Mouse (Mus musculus) hindbrain, embryonic 14.5 days (tissue): ENCODE measurements around the gene Abca7. TPM values are rescaled to one million over a fixed set of nuclear protein-coding genes. Genes with fewer than 3 reads are reported as not detected.

Experiments used
- ATAC-seq: fragments of 200-750 bp; cut with Nextera tagmentation; 2 replicates; pipeline ENCODE4 v1.8.0; 2017; ENCODE audit warnings: moderate number of reproducible peaks, mild to moderate bottlenecking, moderate TSS enrichment, moderate library complexity; ENCODE audit not compliant: low FRiP score
- DNase-seq: peaks from one replicate; pipeline ENCODE4 v3.0.0-alpha.2; 2015; ENCODE audit warnings: low spot score
- H3K27ac ChIP-seq: fragments of 300-500 bp; sonication (generic); 2 replicates; pipeline ENCODE4 v1.5.1; 2014; ENCODE audit warnings: mild to moderate bottlenecking, moderate library complexity
- H3K27me3 ChIP-seq: fragments of 300-500 bp; sonication (generic); 2 replicates; pipeline ENCODE4 v1.6.1; 2014; ENCODE audit warnings: mild to moderate bottlenecking, low read length, mixed read lengths; ENCODE audit not compliant: control insufficient read depth, insufficient read depth
- H3K36me3 ChIP-seq: fragments of 300-500 bp; sonication (generic); replicated peaks from 2 replicates; pipeline ENCODE4 v1.6.1; 2014; ENCODE audit not compliant: control insufficient read depth, insufficient read depth
- H3K4me1 ChIP-seq: fragments of 300-500 bp; sonication (generic); replicated peaks from 2 replicates; pipeline ENCODE4 v1.6.1; 2014; ENCODE audit warnings: antibody characterized with exemption, low read length, mixed read lengths; ENCODE audit not compliant: control insufficient read depth, insufficient read depth
- H3K4me2 ChIP-seq: fragments of 300-500 bp; sonication (generic); replicated peaks from 2 replicates; pipeline ENCODE4 v1.6.1; 2014; ENCODE audit warnings: mild to moderate bottlenecking, moderate library complexity
- H3K4me3 ChIP-seq: fragments of 300-500 bp; sonication (generic); replicated peaks from 2 replicates; pipeline ENCODE4 v1.5.1; 2014; ENCODE audit warnings: mild to moderate bottlenecking, low read length
- H3K9ac ChIP-seq: fragments of 300-500 bp; sonication (generic); 2 replicates; pipeline ENCODE4 v1.6.1; 2014
- H3K9me3 ChIP-seq: fragments of 300-500 bp; sonication (generic); 2 replicates; pipeline ENCODE4 v1.6.1; 2016; ENCODE audit warnings: low read length; ENCODE audit not compliant: control insufficient read depth
- WGBS: fragments of 180-500 bp; shearing (Covaris S2); extraction: QIAGEN DNeasy Blood & Tissue Kit; methylation state at CpG from one replicate; pipeline ENCODE4 v1.1.7; 2014; 5-methylcytosine and 5-hydroxymethylcytosine counted together
- polyA plus RNA-seq: library from polyadenylated mRNA; unstranded; fragments of >200 nt; fragmentation: Nextera tagmentation; extraction: Ambion mirVana; gene quantifications from 2 replicates; pipeline ENCODE4 v1.2.1, GENCODE M21; 2014

Gene Abca7
- polyA plus RNA-seq, 1 experiment from 2014 or later = 4.1 TPM

DNA sequence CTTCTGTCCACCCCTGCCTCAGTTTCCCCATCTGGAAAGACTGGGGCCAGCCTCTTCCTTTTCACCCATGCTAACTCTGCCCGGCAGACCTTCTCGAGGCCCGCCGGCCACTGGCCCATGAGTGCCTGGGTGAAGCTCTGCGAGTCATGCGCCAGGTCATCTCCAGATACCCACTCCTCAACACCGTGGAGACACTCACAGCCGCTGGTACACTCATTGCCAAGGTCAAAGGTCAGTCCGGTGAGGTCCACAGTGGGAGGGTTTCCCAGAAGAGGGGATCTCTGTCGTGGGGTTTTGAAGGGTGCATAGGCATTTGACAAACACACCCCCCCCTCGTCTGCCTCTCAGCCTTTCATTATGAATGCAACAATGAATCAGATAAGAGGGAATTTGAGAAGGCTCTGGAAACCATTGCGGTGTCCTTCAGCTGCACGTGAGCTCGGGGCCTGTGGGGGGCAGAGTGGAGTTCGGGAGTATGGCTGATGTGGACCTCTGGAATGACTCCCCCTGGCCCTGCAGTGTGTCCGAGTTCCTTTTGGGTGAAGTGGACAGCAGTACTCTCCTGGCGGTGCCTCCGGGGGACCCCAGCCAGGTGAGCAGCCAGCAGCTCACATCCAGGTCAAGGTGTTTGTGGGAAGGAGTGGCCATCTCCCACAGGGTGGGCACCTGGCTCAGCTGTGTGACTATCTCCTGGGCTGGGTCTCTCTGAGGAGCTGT, 24.5 kb downstream of the Abca7 start:
- WGBS = 86% methylated on average over 18 of the region's 18 CpGs
- peaks cover 27% of the 10 kb centered on the region for H3K27me3 ChIP-seq
- H3K9me3 ChIP-seq = no peaks in the 10 kb centered on the region
- H3K4me3 ChIP-seq = no peak overlapping the region
- H3K36me3 ChIP-seq = no peaks in the 10 kb centered on the region
- no peak for ATAC-seq
- H3K4me2 ChIP-seq = no peak overlapping the region
- H3K27ac ChIP-seq = no peak overlapping the region
- H3K9ac ChIP-seq = no peak overlapping the region
- DNase-seq = no peak
- H3K4me1 ChIP-seq = no peaks in the 10 kb centered on the region

DNA sequence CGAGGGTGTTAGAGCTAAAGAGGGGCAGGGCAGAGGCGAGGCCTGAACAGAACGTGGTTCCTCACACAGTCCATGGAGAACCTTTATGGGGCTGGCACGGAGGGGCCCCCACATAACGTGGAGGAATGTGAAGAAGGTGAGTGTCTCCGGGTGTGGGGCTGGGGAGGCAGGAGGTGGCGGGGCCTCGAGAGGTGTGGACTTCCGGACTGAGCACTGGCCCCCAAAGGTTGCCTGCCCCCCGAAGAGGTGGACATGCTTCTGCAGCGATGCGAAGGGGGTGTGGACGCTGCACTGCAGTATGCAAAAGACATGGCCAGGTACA, 25.0 kb downstream of the Abca7 start:
- Histone ChIP-seq H3K4me2 (no peak overlapping the region), H3K4me1 (no peaks in the 10 kb centered on the region), H3K27me3 (peaks cover 23% of the 10 kb centered on the region), H3K9ac (no peak overlapping the region), H3K27ac (no peak overlapping the region), H3K36me3 (no peaks in the 10 kb centered on the region), H3K9me3 (no peaks in the 10 kb centered on the region), H3K4me3 (no peak overlapping the region)
- 92% methylated on average over 13 of the region's 13 CpGs for WGBS
- DNase-seq (no peak), ATAC-seq (no peak)

DNA sequence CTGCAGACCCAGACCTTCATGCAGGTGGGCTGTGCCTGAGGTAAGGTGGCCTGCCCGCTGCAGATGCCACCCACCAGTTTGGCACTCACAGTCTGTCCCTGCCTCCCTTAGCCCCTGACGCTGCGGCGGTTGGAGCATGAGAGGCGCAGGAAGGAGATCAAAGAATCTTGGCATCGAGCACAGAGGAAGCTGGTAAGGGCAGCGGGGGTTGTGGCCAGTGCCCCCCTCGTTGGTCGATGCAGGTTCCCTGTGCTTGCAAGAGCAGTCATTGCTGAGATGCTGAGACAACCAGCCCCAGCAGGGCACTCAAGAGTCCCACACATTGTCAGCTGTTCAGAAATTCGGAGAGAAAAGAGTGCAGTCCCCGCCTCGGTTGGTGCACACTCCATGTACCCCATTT, 25.9 kb downstream of the Abca7 start:
- no peak for ATAC-seq
- Histone ChIP-seq H3K9ac (no peak overlapping the region), H3K27me3 (peaks cover 22% of the 10 kb centered on the region), H3K4me1 (no peaks in the 10 kb centered on the region), H3K27ac (no peak overlapping the region), H3K4me3 (no peak overlapping the region), H3K9me3 (no peaks in the 10 kb centered on the region), H3K4me2 (no peak overlapping the region), H3K36me3 (no peaks in the 10 kb centered on the region)
- WGBS = 95% methylated on average over 12 of the region's 12 CpGs
- DNase-seq = no peak

DNA sequence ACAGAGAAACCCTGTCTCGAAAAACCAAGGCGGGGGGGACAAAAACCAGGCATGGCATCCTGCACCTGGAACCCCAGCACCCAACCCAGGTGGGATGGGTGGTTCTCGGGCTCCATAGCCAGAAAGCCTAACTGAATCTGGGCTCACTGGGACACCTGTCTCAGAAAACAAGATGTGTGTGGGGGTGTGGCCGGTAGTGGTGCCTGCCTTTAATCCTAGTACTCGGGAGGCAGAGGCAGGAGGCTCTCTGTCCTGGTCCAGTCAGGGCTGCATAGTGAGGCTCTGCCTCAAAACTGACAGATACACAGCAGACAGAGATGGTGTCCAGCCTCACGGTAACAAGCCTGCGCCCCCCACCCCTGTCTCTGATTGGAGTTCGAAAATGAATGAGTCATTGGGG, 26.5 kb downstream of the Abca7 start:
- Histone ChIP-seq H3K9ac (no peak overlapping the region), H3K4me1 (no peaks in the 10 kb centered on the region), H3K27ac (no peak overlapping the region), H3K4me2 (no peak overlapping the region), H3K9me3 (no peaks in the 10 kb centered on the region), H3K36me3 (no peaks in the 10 kb centered on the region), H3K27me3 (peaks cover 22% of the 10 kb centered on the region), H3K4me3 (no peak overlapping the region)
- ATAC-seq (no peak), DNase-seq (no peak)
- 90% methylated on average over 8 of the region's 8 CpGs for WGBS

DNA sequence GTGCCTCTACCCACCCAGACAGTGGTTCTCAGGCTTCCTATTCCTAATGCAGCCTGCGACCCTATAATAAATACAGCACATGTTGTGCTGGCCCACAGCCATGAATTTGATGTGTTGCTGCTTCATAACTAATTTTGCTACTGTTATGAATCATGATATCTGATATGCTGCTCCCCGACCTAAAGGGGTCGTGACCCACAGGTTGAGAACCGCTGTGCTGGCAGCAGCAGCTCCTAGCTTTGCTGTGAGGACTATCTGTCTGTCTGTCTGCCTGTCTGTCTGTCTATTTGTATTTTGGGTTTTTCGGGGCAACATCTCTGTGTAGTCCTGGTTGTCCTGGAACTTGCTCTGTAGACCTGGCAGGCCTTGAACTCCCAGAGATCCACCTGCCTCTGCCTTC, 27.5 kb downstream of the Abca7 start:
- no peak overlapping the region for H3K4me3 ChIP-seq
- H3K27ac ChIP-seq = no peak overlapping the region
- peaks cover 18% of the 10 kb centered on the region for H3K27me3 ChIP-seq
- DNase-seq (no peak), ATAC-seq (no peak)
- H3K9me3 ChIP-seq = no peaks in the 10 kb centered on the region
- no peak overlapping the region for H3K9ac ChIP-seq
- H3K4me1 ChIP-seq = no peaks in the 10 kb centered on the region
- no peaks in the 10 kb centered on the region for H3K36me3 ChIP-seq
- H3K4me2 ChIP-seq = no peak overlapping the region
- WGBS = 84% methylated on average over 5 of the region's 5 CpGs

DNA sequence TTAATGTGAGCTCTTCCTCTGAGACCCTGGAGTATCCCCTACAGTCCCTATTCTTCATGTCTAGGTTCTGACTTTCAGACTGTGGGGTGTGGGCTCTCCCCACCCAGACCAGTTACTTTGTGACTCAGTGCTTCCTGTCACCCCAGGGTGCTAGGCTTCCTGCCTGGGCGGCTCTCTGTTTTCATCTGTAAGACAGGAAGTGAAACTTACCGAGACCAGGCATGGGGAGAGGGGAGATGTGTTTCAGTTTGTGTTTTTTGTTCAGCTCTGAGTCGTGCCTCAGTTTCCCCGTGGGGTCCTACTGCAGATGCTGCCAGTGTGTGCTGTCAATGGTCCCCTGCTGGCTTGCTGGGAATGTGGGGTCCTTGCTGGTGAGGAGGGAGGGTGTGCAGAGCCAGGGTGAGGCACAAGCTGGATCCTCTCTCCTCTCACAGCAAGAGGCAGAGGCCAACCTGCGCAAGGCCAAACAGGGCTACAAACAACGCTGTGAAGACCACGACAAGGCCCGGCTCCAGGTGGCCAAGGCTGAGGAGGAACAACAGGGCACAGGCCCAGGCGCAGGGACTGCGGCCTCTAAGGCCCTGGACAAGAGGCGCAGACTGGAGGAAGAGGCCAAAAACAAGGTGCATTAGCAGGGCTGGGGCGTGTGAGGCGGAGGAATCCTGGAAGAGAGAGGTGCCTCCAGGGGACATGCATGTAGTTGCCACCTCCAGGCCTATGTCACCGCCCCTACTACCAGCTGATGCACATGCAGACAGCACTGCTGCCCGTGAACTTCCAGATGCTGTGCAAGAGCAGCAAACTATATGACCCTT, 28.1 kb downstream of the Abca7 start:
- DNase-seq = no peak
- Histone ChIP-seq H3K9ac (no peak overlapping the region), H3K27me3 (peaks cover 12% of the 10 kb centered on the region), H3K36me3 (no peaks in the 10 kb centered on the region), H3K27ac (no peak overlapping the region), H3K4me2 (no peak overlapping the region), H3K4me3 (no peak overlapping the region), H3K9me3 (no peaks in the 10 kb centered on the region), H3K4me1 (no peaks in the 10 kb centered on the region)
- WGBS = 80% methylated on average over 15 of the region's 15 CpGs
- ATAC-seq = no peak

DNA sequence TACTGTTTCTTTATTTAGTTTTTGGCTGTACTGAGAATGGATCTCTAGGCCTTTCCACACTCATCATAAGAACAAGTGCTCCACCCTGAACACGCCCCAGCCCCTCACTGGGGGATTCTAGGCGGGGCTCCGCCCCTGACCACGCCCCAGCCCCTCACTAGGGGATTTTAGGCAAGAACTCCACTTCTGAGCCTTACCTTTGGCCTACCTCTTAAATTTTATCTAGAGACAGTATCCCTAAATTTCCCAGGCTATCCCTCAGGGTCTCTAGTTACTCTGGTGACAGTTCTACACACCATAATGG, 28.7 kb downstream of the Abca7 start:
- no peak for DNase-seq
- no peak for ATAC-seq
- Histone ChIP-seq H3K9ac (no peak overlapping the region), H3K9me3 (no peaks in the 10 kb centered on the region), H3K4me3 (no peak overlapping the region), H3K4me2 (no peak overlapping the region), H3K27me3 (peaks cover 7% of the 10 kb centered on the region), H3K36me3 (no peaks in the 10 kb centered on the region), H3K4me1 (no peaks in the 10 kb centered on the region), H3K27ac (no peak overlapping the region)
- WGBS = 61% methylated on average over 4 of the region's 4 CpGs

DNA sequence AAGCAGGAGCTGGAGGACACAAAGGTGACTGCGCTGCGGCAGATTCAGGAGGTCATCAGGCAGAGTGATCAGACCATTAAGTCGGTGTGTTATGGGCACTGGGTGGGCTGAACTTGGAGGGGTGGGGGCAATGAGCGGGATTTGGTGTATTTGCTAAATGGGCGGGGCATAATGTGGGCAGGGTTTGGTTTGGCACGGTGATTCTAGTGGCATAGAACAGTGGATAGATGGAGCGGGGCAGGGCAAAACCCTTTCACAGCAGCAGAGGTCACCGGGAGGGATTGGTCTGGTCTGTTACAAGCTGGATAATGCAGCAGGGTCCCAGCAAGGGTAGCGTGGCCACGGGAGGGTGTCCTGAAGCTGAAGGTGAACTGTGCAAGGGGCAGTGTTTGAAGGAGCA, 29.2 kb downstream of the Abca7 start:
- peaks cover 2% of the 10 kb centered on the region; the same call in 1 of the 2 replicates for H3K27me3 ChIP-seq
- 77% methylated on average over 10 of the region's 10 CpGs for WGBS
- no peak overlapping the region for H3K4me3 ChIP-seq

DNA sequence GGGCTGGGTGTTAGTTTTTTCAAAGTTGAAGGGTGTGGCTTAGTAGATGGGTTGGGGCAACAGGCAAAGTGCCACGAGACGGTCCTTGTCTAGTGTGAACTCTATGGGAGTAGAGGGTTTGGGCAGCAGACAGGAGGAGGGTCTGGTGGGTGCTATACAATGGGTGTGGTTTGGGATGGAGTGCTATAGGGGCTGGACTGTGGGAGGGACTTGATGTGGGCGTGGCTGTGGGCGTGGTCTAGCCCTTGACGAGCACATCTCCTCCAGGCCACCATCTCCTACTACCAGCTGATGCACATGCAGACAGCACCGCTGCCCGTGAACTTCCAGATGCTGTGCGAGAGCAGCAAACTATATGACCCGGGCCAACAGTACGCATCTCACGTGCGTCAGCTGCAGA, 29.6 kb downstream of the Abca7 start:
- Histone ChIP-seq H3K4me1 (no peaks in the 10 kb centered on the region), H3K27me3 (no peaks in the 10 kb centered on the region), H3K4me3 (no peak overlapping the region), H3K36me3 (no peaks in the 10 kb centered on the region), H3K27ac (no peak overlapping the region), H3K9me3 (no peaks in the 10 kb centered on the region), H3K4me2 (no peak overlapping the region), H3K9ac (no peak overlapping the region)
- ATAC-seq (no peak), DNase-seq (no peak)
- 67% methylated on average over 12 of the region's 12 CpGs for WGBS

More for the DNA sequence above, 29.2 kb downstream of the Abca7 start:
- Histone ChIP-seq H3K36me3 (no peaks in the 10 kb centered on the region), H3K4me1 (no peaks in the 10 kb centered on the region), H3K9me3 (no peaks in the 10 kb centered on the region), H3K27ac (no peak overlapping the region), H3K9ac (no peak overlapping the region), H3K4me2 (no peak overlapping the region)
- ATAC-seq = no peak
- no peak for DNase-seq
